Mouse (Mus musculus) hindbrain, embryonic 13.5 days (tissue): ENCODE measurements at regions not wholly inside any gene's neighbourhood (a gene's known extent, or its start where the extent isn't known, plus 50 kb on each side); places are given as distances from the start of the nearest gene placed in this dataset.

Experiments
- ATAC-seq: fragments of 200-750 bp; cut with Nextera tagmentation; 2 replicates; pipeline ENCODE4 v1.8.0; 2017; ENCODE audit warnings: moderate TSS enrichment; ENCODE audit not compliant: low FRiP score
- H3K27ac ChIP-seq: fragments of 300-500 bp; sonication (generic); 2 replicates; pipeline ENCODE4 v1.5.1; 2015; ENCODE audit warnings: inconsistent platforms, mild to moderate bottlenecking, moderate library complexity
- H3K27me3 ChIP-seq: fragments of 300-500 bp; sonication (generic); 2 replicates; pipeline ENCODE4 v1.6.1; 2015; ENCODE audit warnings: mild to moderate bottlenecking, inconsistent platforms
- H3K36me3 ChIP-seq: fragments of 300-500 bp; sonication (generic); 2 replicates; pipeline ENCODE4 v1.6.1; 2015; ENCODE audit warnings: mild to moderate bottlenecking, inconsistent platforms
- H3K4me1 ChIP-seq: fragments of 300-500 bp; sonication (generic); replicated peaks from 2 replicates; pipeline ENCODE4 v1.6.1; 2015; ENCODE audit warnings: inconsistent platforms
- H3K4me2 ChIP-seq: fragments of 300-500 bp; sonication (generic); 2 replicates; pipeline ENCODE4 v1.6.1; 2015; ENCODE audit warnings: inconsistent platforms, mild to moderate bottlenecking, moderate library complexity
- H3K4me3 ChIP-seq: fragments of 300-500 bp; sonication (generic); 2 replicates; pipeline ENCODE4 v1.5.1; 2015; ENCODE audit warnings: mild to moderate bottlenecking, inconsistent platforms
- H3K9ac ChIP-seq: fragments of 300-500 bp; sonication (generic); 2 replicates; pipeline ENCODE4 v1.6.1; 2015; ENCODE audit warnings: mild to moderate bottlenecking, inconsistent platforms
- H3K9me3 ChIP-seq: fragments of 300-500 bp; sonication (generic); 2 replicates; pipeline ENCODE4 v1.6.1; 2016; ENCODE audit warnings: inconsistent platforms
- WGBS: fragments of 180-500 bp; shearing (Covaris S2); methylation state at CpG from one replicate; pipeline ENCODE4 v1.1.7; 2015; 5-methylcytosine and 5-hydroxymethylcytosine counted together

DNA sequence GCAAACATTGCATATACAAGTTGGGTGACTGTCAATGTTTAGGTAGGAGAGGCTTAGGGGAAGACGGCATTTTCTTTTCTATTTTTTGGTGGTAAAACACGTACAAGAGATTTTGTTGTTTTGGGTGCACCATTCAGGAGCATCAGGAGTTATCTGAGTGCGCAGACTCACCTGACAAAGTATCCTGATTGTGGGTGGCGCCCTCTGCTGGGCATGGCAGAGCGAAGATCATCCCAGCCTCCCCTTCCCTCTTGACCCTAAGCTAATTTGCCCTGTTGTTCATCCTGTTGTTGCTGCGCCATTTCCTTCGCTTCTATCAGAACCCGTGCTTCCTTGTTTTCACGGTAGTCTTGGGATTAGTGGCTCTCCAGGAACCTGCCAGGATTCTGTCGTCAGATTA lies 217.6 kb upstream of the Cnr1 start:
- no peak overlapping the region for H3K4me3 ChIP-seq
- no peaks in the 10 kb centered on the region for H3K4me1 ChIP-seq
- H3K4me2 ChIP-seq: no peak overlapping the region
- no peak overlapping the region for H3K27ac ChIP-seq
- H3K36me3 ChIP-seq: no peaks in the 10 kb centered on the region
- H3K9me3 ChIP-seq: no peaks in the 10 kb centered on the region
- H3K27me3 ChIP-seq: no peaks in the 10 kb centered on the region
- no peak for ATAC-seq
- WGBS: 62% methylated on average over 10 of the region's 10 CpGs
- H3K9ac ChIP-seq: no peak overlapping the region

DNA sequence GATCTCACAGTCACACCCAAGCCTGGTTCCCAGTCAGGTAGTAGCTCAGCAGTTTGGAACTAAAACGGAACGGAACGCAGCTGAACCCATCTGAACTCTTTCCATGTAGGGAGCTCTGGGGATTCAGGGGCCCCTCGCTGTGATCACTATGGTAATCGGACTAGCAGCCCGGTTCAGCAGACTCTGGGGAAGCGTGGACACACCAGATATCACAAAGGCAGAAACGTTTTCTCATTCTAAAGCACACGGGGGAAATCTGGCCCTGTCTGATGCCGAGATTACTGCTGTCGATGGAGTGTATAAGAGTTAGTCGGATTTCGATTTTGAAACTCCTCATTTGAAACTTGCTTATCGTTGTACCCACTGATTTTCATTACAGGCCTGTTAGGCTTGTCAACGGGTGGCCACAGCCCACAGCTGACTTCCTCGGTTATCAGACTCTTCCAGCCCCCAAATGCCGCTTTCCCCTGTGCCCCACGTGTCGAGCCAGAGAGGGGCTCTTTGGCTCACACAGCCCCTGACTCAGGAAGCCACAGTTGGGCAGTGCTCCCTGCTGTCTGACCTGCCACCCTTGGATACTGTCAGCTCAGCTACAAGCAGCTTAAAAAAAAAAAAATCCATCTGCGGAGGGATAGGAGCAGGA lies 207.8 kb upstream of the Cnr1 start:
- H3K4me2 ChIP-seq: peak overlapping the region; percentile 30
- H3K9ac ChIP-seq: no peak overlapping the region
- 0 out of 2 replicates have a peak, but pooled peaks have one; percentile 36 for ATAC-seq
- H3K27ac ChIP-seq: no peak overlapping the region
- 24% methylated on average over 20 of the region's 20 CpGs for WGBS
- H3K4me1 ChIP-seq: peaks cover 10% of the 10 kb centered on the region
- H3K4me3 ChIP-seq: no peak overlapping the region
- no peaks in the 10 kb centered on the region for H3K27me3 ChIP-seq
- H3K9me3 ChIP-seq: no peaks in the 10 kb centered on the region
- no peaks in the 10 kb centered on the region for H3K36me3 ChIP-seq

DNA sequence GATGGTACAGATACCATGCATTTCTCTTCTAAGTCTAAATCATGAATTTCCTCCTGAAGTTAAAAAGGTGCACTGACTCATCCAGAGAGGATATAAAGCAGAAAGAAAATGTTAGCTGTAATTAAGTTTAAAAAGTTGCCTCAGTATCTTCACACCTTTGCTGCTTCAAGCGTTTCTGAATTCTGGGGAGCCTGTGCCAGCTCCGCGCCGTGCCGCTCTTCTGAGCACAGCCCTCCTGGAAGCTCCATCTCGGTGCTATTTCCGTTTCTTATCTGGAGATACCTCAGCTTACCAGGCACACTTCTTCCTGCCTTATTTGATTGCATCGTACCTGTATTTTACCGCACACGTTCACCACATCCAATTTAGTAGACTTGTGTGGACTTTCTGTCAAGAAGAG lies 203.4 kb upstream of the Cnr1 start:
- Histone ChIP-seq H3K27ac (no peak overlapping the region), H3K9me3 (peaks cover 3% of the 10 kb centered on the region; the same call in 1 of the 2 replicates), H3K27me3 (no peaks in the 10 kb centered on the region), H3K9ac (no peak overlapping the region), H3K4me1 (peaks cover 10% of the 10 kb centered on the region), H3K4me2 (no peak overlapping the region), H3K36me3 (no peaks in the 10 kb centered on the region), H3K4me3 (no peak overlapping the region)
- WGBS: 95% methylated on average over 10 of the region's 10 CpGs
- ATAC-seq: no peak

DNA sequence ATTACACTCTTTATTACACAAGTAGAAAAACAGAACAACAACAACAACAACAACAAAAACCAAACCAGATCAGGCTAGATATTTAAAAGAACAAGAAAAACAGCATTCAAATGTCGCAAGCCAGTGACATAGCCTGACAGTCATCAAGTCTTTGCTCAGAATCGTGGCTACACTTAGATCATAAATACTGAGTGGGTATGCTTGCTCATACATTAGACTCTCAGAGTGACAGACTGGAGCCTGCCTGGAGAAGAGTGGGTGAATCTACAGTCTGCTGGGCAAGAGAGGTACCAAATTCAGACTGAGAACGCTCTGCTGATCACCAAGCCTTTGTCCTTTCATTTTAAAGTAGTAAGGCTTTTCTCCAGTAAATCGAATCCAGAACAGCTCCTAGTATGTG lies 202.4 kb upstream of the Cnr1 start:
- Histone ChIP-seq H3K36me3 (no peaks in the 10 kb centered on the region), H3K4me2 (no peak overlapping the region), H3K4me1 (peaks cover 2% of the 10 kb centered on the region; the same call in 1 of the 2 replicates), H3K27ac (no peak overlapping the region), H3K9ac (no peak overlapping the region), H3K27me3 (no peaks in the 10 kb centered on the region), H3K9me3 (peaks cover 3% of the 10 kb centered on the region; the same call in 1 of the 2 replicates), H3K4me3 (no peak overlapping the region)
- 92% methylated on average over 4 of the region's 4 CpGs for WGBS
- ATAC-seq: no peak

DNA sequence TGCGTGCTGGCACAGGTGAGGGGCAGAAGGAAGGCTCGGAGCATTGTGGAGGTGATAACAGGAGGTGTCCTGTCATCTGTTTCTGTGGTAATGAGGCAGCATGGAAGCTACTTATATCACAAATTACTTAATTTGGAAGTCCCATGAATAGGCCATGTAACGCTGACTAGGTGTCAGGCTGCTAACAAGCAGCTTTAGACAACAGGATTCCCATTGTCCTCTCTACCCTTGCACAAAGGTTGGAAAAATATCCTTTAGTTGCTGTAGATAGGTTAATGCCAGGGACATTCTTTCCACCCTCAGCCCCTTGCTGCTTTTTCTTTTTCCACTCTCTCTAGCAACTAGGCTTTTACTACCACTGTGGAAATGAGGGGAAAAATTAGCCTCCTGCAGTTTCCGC lies 192.6 kb upstream of the Cnr1 start:
- H3K27me3 ChIP-seq: no peaks in the 10 kb centered on the region
- no peak overlapping the region for H3K27ac ChIP-seq
- peaks cover 17% of the 10 kb centered on the region; the same call in 1 of the 2 replicates for H3K4me1 ChIP-seq
- H3K36me3 ChIP-seq: no peaks in the 10 kb centered on the region
- no peak overlapping the region for H3K4me3 ChIP-seq
- H3K4me2 ChIP-seq: no peak overlapping the region
- ATAC-seq: no peak
- 85% methylated on average over 4 of the region's 4 CpGs for WGBS
- no peak overlapping the region for H3K9ac ChIP-seq
- H3K9me3 ChIP-seq: no peaks in the 10 kb centered on the region

DNA sequence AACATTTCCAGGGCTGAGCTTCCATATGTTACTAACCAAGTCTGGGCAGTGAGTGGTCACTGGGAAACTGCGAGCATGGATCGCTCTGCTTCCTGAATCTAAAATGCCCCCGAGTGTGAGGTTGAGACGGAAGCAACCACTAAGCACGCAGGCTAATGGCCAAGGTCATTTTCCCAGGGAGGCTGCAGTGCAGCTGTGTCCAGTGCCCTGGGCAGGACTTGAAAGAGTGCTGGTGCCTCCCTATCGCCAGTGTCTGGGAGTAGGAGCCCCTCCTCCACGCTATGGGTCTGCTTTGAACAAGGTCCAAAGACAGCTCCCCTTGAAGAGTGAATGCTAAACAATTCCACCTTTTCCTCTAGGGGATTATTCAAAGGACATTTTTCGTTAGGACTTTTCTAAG lies 189.5 kb upstream of the Cnr1 start:
- Histone ChIP-seq H3K27me3 (no peaks in the 10 kb centered on the region), H3K27ac (no peak overlapping the region), H3K4me2 (no peak overlapping the region), H3K36me3 (no peaks in the 10 kb centered on the region), H3K9ac (no peak overlapping the region), H3K4me3 (no peak overlapping the region), H3K9me3 (no peaks in the 10 kb centered on the region), H3K4me1 (peaks cover 22% of the 10 kb centered on the region; the same call in 1 of the 2 replicates)
- ATAC-seq: no peak
- 37% methylated on average over 8 of the region's 8 CpGs for WGBS

DNA sequence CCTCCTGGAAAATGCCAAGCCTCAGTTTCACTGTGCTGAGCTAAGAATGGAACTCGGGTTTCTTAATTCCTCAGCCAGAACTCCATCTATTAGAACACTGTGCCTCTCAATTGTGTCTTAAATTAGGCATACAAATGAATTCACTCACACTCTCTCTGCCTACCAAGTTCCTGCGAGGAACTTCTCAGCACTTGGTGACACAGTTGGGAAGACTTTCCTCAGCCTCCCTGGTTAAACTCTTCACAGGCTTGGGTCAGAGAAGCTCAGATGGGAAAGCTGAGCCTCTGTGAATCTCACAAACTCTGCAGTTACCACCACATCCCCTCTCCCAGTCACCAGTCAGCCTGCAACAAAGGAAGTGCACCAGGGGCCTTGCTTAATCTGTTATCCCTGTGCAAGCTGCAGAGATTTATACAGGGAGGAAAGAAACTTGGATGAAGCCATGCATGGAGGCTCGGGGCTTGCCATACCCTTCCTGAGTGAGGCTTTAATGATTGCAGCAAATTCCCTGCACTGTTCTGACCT lies 188.9 kb upstream of the Cnr1 start:
- Histone ChIP-seq H3K9ac (no peak overlapping the region), H3K4me2 (no peak overlapping the region), H3K27ac (peak overlapping the region; percentile 25; the same call in 1 of the 2 replicates), H3K36me3 (no peaks in the 10 kb centered on the region), H3K27me3 (no peaks in the 10 kb centered on the region), H3K4me3 (no peak overlapping the region), H3K9me3 (no peaks in the 10 kb centered on the region), H3K4me1 (peaks cover 22% of the 10 kb centered on the region; the same call in 1 of the 2 replicates)
- ATAC-seq: no peak
- WGBS: 41% methylated on average over 3 of the region's 3 CpGs

DNA sequence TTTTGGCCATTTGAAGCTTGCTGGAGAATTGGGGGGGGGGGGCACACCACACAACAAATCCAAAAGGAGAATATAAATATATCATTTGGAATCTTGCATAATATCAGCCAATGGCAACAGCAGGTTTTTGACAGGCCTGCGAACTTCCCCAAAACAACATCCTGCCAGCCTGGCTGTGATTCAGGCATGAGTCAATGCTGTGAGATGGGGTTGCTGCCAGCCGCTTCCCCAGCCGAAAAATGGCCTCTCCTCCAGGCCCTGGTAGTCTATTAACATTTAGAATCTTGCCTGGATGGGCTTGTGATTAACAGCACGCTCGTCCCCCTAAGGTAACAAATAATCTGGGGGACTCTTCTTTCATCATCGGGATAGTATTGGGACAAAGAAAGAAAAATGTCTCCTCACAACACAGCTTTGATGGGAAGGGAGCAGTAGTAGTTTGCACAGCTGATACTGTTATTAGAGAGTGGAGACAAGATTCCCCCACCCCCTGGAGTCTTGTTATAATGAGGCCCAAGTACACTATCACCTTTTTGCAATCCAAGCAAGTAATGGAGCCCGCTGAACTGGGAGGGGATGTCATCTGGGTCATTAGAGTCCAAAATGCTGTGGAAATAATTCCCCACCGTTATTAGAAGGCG lies 188.2 kb upstream of the Cnr1 start:
- no peak for ATAC-seq
- Histone ChIP-seq H3K4me3 (no peak overlapping the region), H3K27me3 (no peaks in the 10 kb centered on the region), H3K4me1 (peaks cover 22% of the 10 kb centered on the region; the same call in 1 of the 2 replicates), H3K27ac (no peak overlapping the region), H3K4me2 (no peak overlapping the region), H3K9ac (no peak overlapping the region), H3K36me3 (no peaks in the 10 kb centered on the region), H3K9me3 (no peaks in the 10 kb centered on the region)
- WGBS: 74% methylated on average over 9 of the region's 9 CpGs

DNA sequence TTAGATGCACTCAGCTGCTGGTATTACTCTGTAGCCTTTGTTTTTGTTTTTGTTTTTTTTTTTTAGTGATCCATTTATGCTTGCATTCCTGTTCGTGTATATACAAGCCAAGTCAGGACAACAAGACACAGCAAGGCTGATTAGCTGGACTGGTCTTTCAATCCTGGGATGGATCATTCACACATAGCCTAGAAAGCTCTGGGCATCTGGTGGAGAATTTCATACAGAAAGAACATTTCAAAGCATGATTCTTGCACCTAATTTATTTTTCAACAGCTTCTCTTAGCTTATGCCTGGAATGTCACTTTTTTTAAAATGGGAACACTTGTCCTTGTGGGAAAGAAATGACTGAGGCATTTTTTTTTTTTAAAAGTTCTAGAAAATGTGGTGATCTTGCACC lies 187.1 kb upstream of the Cnr1 start:
- H3K4me3 ChIP-seq: no peak overlapping the region
- no peak for ATAC-seq
- H3K4me2 ChIP-seq: no peak overlapping the region
- H3K36me3 ChIP-seq: no peaks in the 10 kb centered on the region
- H3K27me3 ChIP-seq: no peaks in the 10 kb centered on the region
- H3K9ac ChIP-seq: no peak overlapping the region
- H3K27ac ChIP-seq: no peak overlapping the region
- no peaks in the 10 kb centered on the region for H3K9me3 ChIP-seq
- 81% methylated on average over 1 of the region's 1 CpGs for WGBS
- peaks cover 22% of the 10 kb centered on the region; the same call in 1 of the 2 replicates for H3K4me1 ChIP-seq

DNA sequence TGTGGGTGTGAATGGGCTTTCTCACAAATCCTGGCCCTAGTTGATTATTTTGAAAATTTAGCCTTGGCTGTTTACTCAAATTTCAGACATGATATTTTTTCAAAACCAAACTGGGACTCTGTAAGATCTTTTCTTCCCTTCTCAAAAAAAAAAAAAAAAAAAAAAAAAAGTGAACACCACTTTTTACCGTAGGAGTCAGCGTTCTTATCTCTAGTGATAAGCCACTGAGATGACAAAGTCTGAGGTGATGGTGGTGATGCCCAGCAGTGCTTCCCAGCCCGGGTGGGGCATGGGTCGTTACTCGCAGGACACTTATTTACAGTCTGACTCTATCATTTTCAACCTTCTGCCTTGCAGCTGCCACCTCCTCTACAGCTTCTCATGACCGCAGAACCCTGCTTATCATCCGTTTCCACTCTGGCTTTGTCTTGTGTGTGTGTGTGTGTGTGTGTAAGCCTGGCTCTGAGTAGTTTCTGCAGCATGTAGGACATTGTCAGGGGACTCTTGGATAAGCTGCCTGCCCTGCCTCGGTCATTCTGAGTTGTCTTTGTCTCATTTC lies 186.5 kb upstream of the Cnr1 start:
- no peaks in the 10 kb centered on the region for H3K27me3 ChIP-seq
- no peak overlapping the region for H3K27ac ChIP-seq
- H3K4me2 ChIP-seq: no peak overlapping the region
- no peak overlapping the region for H3K9ac ChIP-seq
- WGBS: 60% methylated on average over 8 of the region's 8 CpGs
- H3K9me3 ChIP-seq: no peaks in the 10 kb centered on the region
- H3K4me1 ChIP-seq: peaks cover 22% of the 10 kb centered on the region; the same call in 1 of the 2 replicates
- no peak for ATAC-seq
- H3K36me3 ChIP-seq: no peaks in the 10 kb centered on the region
- no peak overlapping the region for H3K4me3 ChIP-seq

DNA sequence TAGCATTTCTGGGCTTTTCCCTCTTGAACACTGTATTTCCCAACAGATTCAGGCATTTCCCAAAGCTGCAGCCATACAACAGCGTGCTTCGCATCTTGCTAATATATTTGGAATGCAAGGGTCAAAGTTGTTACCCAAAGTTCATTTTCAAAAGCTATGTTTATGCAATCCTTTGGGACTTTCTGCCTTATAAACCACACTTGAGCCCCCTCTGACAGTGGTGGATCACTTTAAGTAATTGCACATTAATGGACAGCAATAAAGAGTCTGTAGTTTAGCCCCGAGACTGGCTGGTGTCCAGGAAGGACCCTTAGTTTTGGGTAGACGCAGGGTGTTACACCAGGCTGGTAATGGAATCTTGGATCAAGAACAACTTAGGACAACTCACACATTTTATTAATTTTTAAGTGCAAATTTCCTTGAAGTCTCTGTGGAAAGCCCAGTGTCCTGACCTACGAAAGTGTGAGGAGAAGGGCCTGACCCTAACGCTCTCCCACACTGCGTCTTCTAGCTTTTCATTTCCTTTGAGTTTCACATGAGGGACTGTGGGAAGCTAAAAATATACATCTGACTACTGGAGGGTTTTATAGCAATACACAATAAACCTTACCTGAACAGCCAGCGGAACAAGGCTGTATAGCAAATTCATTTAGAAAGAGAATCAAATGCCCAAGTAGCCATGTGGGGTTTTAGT lies 185.0 kb upstream of the Cnr1 start:
- WGBS: 83% methylated on average over 8 of the region's 8 CpGs
- Histone ChIP-seq H3K36me3 (no peaks in the 10 kb centered on the region), H3K9me3 (no peaks in the 10 kb centered on the region), H3K4me3 (no peak overlapping the region), H3K27ac (no peak overlapping the region), H3K27me3 (no peaks in the 10 kb centered on the region), H3K4me1 (peaks cover 22% of the 10 kb centered on the region; the same call in 1 of the 2 replicates), H3K4me2 (no peak overlapping the region), H3K9ac (no peak overlapping the region)
- no peak for ATAC-seq

DNA sequence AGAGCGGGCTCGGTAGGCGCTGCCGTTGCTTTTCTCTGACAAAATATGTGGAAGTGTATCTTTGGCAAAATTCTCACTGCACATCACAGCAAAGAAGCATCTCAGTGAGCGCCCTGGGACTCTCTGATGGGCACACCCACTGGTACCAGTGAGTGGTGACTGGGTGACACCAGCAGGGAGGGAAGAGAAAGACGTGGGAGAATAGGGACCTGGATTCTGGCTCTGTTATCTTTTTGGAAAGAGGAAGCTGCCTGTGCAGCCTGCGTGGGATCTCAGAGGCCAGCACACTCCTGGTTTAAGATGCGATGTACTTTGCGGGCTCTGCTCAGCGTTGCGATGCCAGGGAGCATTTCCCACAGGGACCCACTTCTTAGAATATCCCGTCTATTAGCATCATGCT lies 183.4 kb upstream of the Cnr1 start:
- Histone ChIP-seq H3K9ac (no peak overlapping the region), H3K27me3 (no peaks in the 10 kb centered on the region), H3K36me3 (no peaks in the 10 kb centered on the region), H3K4me2 (no peak overlapping the region), H3K4me1 (peaks cover 10% of the 10 kb centered on the region; the same call in 1 of the 2 replicates), H3K4me3 (no peak overlapping the region), H3K9me3 (no peaks in the 10 kb centered on the region), H3K27ac (no peak overlapping the region)
- no peak for ATAC-seq
- 80% methylated on average over 12 of the region's 12 CpGs for WGBS
